Mouse (Mus musculus) spleen, adult 2 months (tissue): ENCODE measurements around the gene Arpp19.

Experiments used
- CTCF ChIP-seq: fragments of 200-500 bp; IDR thresholded peaks from 2 replicates; pipeline ENCODE4 v1.5.1; 2011; ENCODE audit warnings: mild to moderate bottlenecking, inconsistent platforms; ENCODE audit not compliant: insufficient read depth, insufficient read length, insufficient replicate concordance; ENCODE audit errors: extremely low read depth
- POLR2A ChIP-seq: fragments of 200-500 bp; IDR thresholded peaks from 2 replicates; pipeline ENCODE4 v1.6.1; 2011; ENCODE audit warnings: low read depth, low read length, inconsistent platforms

GRCm38 (mm10) chr9:75001006-75001405 is 36.4 kb upstream of the Arpp19 start:
- TF ChIP-seq POLR2A = no peak
- no peak for TF ChIP-seq CTCF
